Mouse (Mus musculus): ENCODE results near the gene Trpm1. TPM values are rescaled to one million over a fixed set of nuclear protein-coding genes. Genes with fewer than 3 reads are reported as not detected.

The Trpm1 gene
- polyA plus RNA-seq, 1 experiment: 0.92 TPM

DNA sequence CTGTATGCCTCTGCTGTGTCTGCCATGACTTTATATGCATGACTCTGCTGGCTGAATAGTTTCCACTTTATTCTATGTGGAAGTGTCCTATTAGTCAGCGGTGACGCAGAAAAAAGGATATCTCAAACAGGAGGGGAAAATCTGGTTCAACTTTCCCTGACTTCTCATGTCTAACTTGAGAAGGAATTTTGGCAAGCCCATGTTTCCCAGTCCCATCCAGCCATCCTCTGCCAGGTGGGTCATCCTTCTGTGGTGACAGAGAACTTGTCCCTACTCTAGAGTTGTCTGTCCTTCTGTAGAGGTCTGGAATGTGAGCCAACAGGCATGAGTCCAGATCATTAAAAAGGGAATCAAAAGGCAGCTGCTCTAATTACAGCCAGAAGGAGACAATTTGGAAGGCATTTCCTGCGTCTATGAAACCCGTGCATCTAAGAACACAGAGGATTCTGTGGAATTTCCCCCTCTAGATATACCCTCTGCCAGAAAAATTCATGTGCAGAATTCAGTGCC is 86.2 kb downstream of the Trpm1 start:
- WGBS: 72% methylated on average over 4 of the region's 4 CpGs
- H3K27ac ChIP-seq (ENCODE audit: control insufficient read depth, insufficient read depth, low read depth, low read length, poor library complexity): no peak overlapping the region
- no peak overlapping the region for H3K4me3 ChIP-seq (replicated peaks; ENCODE audit: control insufficient read depth, low read depth, low read length)
- TF ChIP-seq CTCF (IDR thresholded peaks at IDR 0.05; ENCODE audit: control insufficient read depth, insufficient read depth, low read length) (no peak), POLR2A (IDR thresholded peaks at IDR 0.05; ENCODE audit: borderline replicate concordance, control insufficient read depth, low read depth, low read length) (no peak)
- H3K4me1 ChIP-seq (ENCODE audit: control insufficient read depth, insufficient read depth, low read length): no peaks in the 10 kb centered on the region

DNA sequence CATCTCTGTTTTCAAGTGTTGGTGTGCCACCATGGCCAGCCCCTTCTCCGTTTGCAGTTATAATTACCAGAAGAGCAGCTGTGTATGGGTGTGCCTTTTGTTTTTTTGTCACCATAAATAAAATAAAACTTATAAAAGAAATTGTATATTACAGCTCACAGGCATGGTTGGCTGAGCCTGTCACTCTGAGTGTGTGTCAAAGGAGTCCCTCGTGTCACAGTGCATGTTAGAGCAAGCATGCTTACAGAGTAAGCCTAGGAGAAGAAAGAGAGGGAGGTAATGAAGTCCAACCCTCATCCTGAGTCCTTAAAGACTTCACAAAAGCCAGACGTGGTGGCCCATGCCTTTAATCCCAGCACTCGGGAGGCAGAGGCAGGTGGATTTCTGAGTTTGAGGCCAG is 88.8 kb downstream of the Trpm1 start:
- TF ChIP-seq POLR2A (IDR thresholded peaks at IDR 0.05; ENCODE audit: borderline replicate concordance, control insufficient read depth, low read depth, low read length) (no peak), CTCF (IDR thresholded peaks at IDR 0.05; ENCODE audit: control insufficient read depth, insufficient read depth, low read length) (no peak)
- Histone ChIP-seq H3K4me1 (ENCODE audit: control insufficient read depth, insufficient read depth, low read length) (no peaks in the 10 kb centered on the region), H3K27ac (ENCODE audit: control insufficient read depth, insufficient read depth, low read depth, low read length, poor library complexity) (no peak overlapping the region), H3K4me3 (replicated peaks; ENCODE audit: control insufficient read depth, low read depth, low read length) (no peak overlapping the region)
- WGBS: 75% methylated on average over 4 of the region's 4 CpGs

DNA sequence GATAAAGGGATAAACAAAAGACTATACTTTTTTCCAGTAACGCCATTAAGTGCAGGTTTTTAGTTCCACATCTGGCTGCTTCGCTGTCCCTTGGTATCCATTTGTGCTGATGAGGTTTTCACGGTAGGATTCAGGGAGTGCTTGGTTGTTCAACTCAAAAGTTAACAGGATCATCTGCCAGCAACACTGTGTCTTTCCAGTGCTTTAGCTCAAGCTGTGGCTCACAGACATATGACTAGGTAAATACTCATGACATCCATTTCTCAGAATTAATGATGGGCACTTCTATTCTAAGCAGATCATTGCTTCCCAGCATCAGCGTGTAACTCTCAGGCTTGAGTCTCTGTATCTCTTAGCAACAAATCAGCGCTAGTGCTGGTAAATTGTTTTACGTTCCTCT is 90.7 kb downstream of the Trpm1 start:
- H3K4me3 ChIP-seq (replicated peaks; ENCODE audit: control insufficient read depth, low read depth, low read length): no peak overlapping the region
- no peaks in the 10 kb centered on the region for H3K4me1 ChIP-seq (ENCODE audit: control insufficient read depth, insufficient read depth, low read length)
- 87% methylated on average over 6 of the region's 6 CpGs for WGBS
- TF ChIP-seq CTCF (IDR thresholded peaks at IDR 0.05; ENCODE audit: control insufficient read depth, insufficient read depth, low read length) (no peak), POLR2A (IDR thresholded peaks at IDR 0.05; ENCODE audit: borderline replicate concordance, control insufficient read depth, low read depth, low read length) (no peak)
- H3K27ac ChIP-seq (ENCODE audit: control insufficient read depth, insufficient read depth, low read depth, low read length, poor library complexity): no peak overlapping the region

DNA sequence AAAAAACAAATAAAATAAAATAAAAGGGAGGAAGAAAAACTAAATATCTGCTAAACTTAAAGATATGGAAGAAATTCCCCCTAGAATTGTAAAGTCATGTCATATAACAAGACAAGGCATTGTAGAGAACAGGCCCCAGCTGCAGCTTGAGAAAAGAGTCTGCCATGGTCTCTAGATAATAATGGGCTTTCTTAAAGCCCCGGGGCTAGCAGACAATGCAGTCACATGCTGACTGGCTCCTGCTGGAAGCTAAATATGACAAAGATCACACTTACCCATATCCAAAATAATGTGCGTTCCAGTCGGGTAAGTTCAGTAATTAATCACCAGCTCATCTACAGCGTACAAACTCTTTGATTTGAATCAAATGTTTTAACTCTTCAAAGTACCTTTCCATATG is 93.1 kb downstream of the Trpm1 start:
- no peak overlapping the region for H3K27ac ChIP-seq (ENCODE audit: control insufficient read depth, insufficient read depth, low read depth, low read length, poor library complexity)
- H3K4me1 ChIP-seq (ENCODE audit: control insufficient read depth, insufficient read depth, low read length): no peaks in the 10 kb centered on the region
- no peak overlapping the region for H3K4me3 ChIP-seq (replicated peaks; ENCODE audit: control insufficient read depth, low read depth, low read length)
- 82% methylated on average over 4 of the region's 4 CpGs for WGBS
- TF ChIP-seq CTCF (IDR thresholded peaks at IDR 0.05; ENCODE audit: control insufficient read depth, insufficient read depth, low read length) (no peak), POLR2A (IDR thresholded peaks at IDR 0.05; ENCODE audit: borderline replicate concordance, control insufficient read depth, low read depth, low read length) (no peak)

DNA sequence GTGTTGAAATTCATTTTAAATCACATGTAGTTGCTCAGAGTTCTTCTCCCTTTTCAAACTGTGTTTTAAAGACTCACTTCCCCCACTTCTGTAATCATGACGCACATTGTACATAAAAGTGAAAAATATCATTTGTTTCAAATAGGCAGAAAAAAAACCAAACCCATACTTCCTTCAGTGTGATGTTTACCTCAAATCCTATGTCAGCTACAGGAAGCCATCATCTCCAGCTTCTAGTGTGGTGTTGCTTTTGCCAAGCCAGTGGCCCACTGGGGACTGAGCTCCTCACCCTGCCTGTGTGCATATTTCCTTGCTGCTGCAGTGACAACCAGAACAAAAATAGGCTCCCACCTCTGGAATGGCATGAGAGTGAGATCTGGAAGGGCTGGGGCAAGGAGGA is 94.7 kb downstream of the Trpm1 start:
- H3K27ac ChIP-seq (ENCODE audit: control insufficient read depth, insufficient read depth, low read depth, low read length, poor library complexity): no peak overlapping the region
- TF ChIP-seq CTCF (IDR thresholded peaks at IDR 0.05; ENCODE audit: control insufficient read depth, insufficient read depth, low read length): no peak
- TF ChIP-seq POLR2A (IDR thresholded peaks at IDR 0.05; ENCODE audit: borderline replicate concordance, control insufficient read depth, low read depth, low read length): no peak
- WGBS: 5% methylated on average over 1 of the region's 1 CpGs

DNA sequence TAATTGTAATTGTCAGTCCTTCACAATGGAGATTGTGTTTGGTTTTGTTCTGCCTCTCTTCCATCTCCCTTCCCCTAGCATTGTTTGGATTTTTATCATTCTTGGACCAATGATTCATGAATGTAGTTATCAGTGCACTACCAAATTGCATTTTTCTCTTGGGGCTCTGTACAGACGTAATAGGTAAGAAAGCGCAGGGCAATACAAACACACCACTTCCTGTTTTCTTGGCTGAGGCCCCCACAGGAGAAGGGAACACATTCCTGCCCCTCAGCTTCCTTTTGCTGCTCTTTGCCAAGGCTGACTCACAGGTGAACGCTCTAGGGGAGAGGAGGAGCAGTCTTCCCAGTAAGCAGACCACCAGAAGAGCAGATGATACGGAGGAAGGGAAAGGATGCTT is 96.1 kb downstream of the Trpm1 start:
- no peak overlapping the region for H3K4me3 ChIP-seq (replicated peaks; ENCODE audit: control insufficient read depth, low read depth, low read length)
- TF ChIP-seq POLR2A (IDR thresholded peaks at IDR 0.05; ENCODE audit: borderline replicate concordance, control insufficient read depth, low read depth, low read length) (no peak), CTCF (IDR thresholded peaks at IDR 0.05; ENCODE audit: control insufficient read depth, insufficient read depth, low read length) (no peak)
- no peaks in the 10 kb centered on the region for H3K4me1 ChIP-seq (ENCODE audit: control insufficient read depth, insufficient read depth, low read length)
- WGBS: 10% methylated on average over 4 of the region's 4 CpGs
- no peak overlapping the region for H3K27ac ChIP-seq (ENCODE audit: control insufficient read depth, insufficient read depth, low read depth, low read length, poor library complexity)

More for the DNA sequence above, 94.7 kb downstream of the Trpm1 start:
- H3K4me1 ChIP-seq (ENCODE audit: control insufficient read depth, insufficient read depth, low read length): no peaks in the 10 kb centered on the region
- H3K4me3 ChIP-seq (replicated peaks; ENCODE audit: control insufficient read depth, low read depth, low read length): no peak overlapping the region

DNA sequence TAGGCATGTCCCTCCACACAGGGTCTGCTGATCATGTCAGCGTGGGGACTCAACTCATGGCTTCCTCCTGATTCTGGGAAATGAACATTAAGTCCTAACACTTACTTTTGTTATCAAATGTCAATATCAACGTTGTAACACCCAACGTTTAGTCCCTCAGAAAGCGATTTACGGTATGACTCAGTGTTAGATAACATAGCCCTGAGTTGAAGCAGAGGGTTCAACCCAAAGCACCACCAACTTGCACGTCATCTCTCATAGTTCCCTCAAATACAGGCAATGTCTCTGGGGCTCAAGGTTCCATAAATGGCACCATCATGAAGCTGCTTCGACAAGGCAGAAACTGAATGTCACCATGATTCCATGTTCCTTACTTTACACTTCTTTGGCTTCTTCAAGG is 96.8 kb downstream of the Trpm1 start:
- Histone ChIP-seq H3K27ac (ENCODE audit: control insufficient read depth, insufficient read depth, low read depth, low read length, poor library complexity) (no peak overlapping the region), H3K4me3 (replicated peaks; ENCODE audit: control insufficient read depth, low read depth, low read length) (no peak overlapping the region), H3K4me1 (ENCODE audit: control insufficient read depth, insufficient read depth, low read length) (no peaks in the 10 kb centered on the region)
- WGBS: 73% methylated on average over 7 of the region's 7 CpGs
- TF ChIP-seq CTCF (IDR thresholded peaks at IDR 0.05; ENCODE audit: control insufficient read depth, insufficient read depth, low read length) (no peak), POLR2A (IDR thresholded peaks at IDR 0.05; ENCODE audit: borderline replicate concordance, control insufficient read depth, low read depth, low read length) (no peak)

DNA sequence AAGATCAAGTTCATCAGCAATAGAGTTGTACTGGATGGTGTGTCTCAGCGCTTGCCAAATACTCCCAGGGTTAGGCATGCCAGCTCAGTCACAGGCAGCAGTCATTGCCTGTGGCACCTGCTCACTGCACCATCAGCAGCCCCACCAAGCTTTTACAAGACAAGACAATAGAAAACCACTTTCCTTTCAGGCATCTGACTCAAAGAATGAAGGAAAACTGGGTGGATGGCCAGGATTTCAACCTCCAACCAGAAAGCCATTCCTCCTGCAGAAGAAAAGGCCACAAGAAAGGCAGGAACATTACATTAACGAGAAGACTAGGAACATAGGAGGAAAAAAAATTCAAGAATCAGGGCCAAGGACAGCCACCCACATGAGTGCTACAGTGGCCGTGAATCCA is 100.1 kb downstream of the Trpm1 start:
- Histone ChIP-seq H3K4me3 (replicated peaks; ENCODE audit: control insufficient read depth, low read depth, low read length) (no peak overlapping the region), H3K4me1 (ENCODE audit: control insufficient read depth, insufficient read depth, low read length) (no peaks in the 10 kb centered on the region), H3K27ac (ENCODE audit: control insufficient read depth, insufficient read depth, low read depth, low read length, poor library complexity) (no peak overlapping the region)
- 79% methylated on average over 3 of the region's 3 CpGs for WGBS
- no peak for TF ChIP-seq POLR2A (IDR thresholded peaks at IDR 0.05; ENCODE audit: borderline replicate concordance, control insufficient read depth, low read depth, low read length)
- TF ChIP-seq CTCF (IDR thresholded peaks at IDR 0.05; ENCODE audit: control insufficient read depth, insufficient read depth, low read length): no peak

All from bone marrow, adult 2 months (tissue).